Mouse (Mus musculus): ENCODE results near the gene B4galnt2.

DNA sequence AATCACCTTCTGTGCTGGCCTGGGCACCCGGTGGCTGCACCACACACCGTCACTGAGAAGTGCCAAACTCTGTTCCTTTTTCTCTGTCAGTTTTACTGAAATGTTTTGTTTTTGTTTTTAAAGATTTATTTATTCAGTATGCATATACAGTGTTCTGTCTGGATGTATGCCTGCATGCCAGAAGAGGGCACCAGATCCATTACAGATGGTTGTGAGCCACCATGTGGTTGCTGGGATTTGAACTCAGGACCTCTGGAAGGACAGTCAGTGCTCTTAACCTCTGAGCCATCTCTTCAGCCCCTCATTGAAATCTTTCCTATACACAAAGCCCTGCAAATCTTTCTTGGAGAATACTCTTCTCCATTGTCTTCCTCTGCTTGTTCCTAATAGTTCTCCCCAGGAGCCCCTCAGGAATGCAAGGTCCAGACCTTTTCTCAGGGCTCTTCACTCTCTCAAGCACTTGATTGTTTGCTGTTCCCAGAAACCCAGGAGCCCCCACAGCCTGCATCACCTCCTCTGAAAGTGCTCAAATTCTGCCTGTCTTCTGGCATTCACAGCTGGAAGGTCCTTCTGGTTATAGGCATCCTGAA lies 24.1 kb downstream of the B4galnt2 start:
- TF ChIP-seq CTCF (IDR thresholded peaks at IDR 0.05; ENCODE audit: extremely low read depth, insufficient read length, insufficient replicate concordance, low read depth, low read length) (no peak), POLR2A (IDR thresholded peaks at IDR 0.05; ENCODE audit: low read depth, low read length) (no peak)

All from small intestine, adult 2 months (tissue).